Mouse (Mus musculus): Measurements from ENCODE around the gene Dgat2. TPM values are rescaled to one million over a fixed set of nuclear protein-coding genes. Genes with fewer than 3 reads are reported as not detected.
A peak's percentile ranks its signal among the peaks of the same experiment; 100 is the strongest.

The Dgat2 gene
- total RNA-seq (2021): 10 to 100 TPM; 32.9 to 69.4 TPM
- long read RNA-seq, experiment 1, transcript Dgat2-201 (8 exons, 2,262 nt): major isoform, 248 of 290 reads
- long read RNA-seq, experiment 1, partial matches to known transcripts: 36 of 290 reads
- long read RNA-seq, experiment 1, other reads (novel, unspliced or antisense): 6 of 290 reads
- long read RNA-seq, experiment 2, transcript Dgat2-201 (8 exons, 2,262 nt): major isoform, 384 of 441 reads
- long read RNA-seq, experiment 2, partial matches to known transcripts: 52 of 441 reads
- long read RNA-seq, experiment 2, other reads (novel, unspliced or antisense): 5 of 441 reads

DNA sequence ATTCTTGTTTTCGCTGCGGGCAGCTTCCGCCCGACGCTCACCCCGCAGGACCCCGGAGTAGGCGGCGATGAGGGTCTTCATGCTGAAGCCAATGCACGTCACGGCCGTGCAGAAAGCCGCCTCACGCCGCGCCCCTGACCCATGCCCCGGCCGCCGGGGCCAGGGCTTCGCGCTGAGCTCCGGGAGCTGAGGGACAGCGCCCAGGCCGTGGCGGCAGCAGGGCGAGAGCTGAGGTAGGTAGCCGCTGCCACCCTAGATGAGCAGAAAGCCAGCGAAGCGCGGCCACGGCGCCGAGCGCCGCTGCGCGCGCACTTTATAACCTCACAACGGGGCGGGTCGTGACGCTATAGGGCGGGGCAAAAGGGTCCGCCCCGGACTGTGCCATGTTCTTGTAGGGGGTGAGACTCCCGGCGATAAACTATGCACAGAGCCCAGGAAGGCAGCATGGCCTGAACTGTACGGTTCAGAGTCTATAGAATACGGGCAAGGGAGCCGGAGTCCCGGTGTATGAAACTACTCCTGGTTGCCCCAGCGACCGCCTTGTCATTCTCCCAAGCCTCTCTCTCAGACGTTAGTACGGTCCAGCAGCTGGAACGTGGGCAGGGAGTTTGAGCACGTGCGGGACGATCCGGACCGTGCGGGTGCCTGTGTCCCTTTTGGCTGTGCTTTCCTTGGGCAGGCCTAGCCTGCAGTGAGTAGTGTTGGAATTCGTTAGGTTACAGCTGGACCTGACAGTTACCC lies at the start of gene Dgat2:
Gene Dgat2 (minus strand): TSS at position 288 of the 741 bp plus-strand sequence.
- intact Hi-C loops (cut with DNase I): no loop called here
- DNase-seq: peak; percentile 94
- Histone ChIP-seq H3K27ac (peak within 1 kb of the TSS; percentile 94), H3K4me3 (peak within 1 kb of the TSS; percentile 96)
- TF ChIP-seq CTCF (IDR thresholded peaks at IDR 0.05): no peak

- no peak for DNase-seq
- intact Hi-C loops (cut with DNase I): no loop called here
- no peak for TF ChIP-seq CTCF (IDR thresholded peaks at IDR 0.05)
Measured at GRCm38 (mm10) chr7:99230061-99230747, 47.7 kb upstream of the Dgat2 start.

GRCm38 (mm10) chr7:99229411-99229810 lies 46.9 kb upstream of the Dgat2 start:
- intact Hi-C loops (cut with DNase I): loop anchor here (5.0 kb wide), 1 partner anchor 77 kb away; no protein-coding TSS in a partner anchor
- TF ChIP-seq CTCF (IDR thresholded peaks at IDR 0.05): peak; percentile 68
- no peak overlapping the region for H3K27ac ChIP-seq
- DNase-seq: peak; percentile 67
- no peak overlapping the region for H3K4me3 ChIP-seq

More at GRCm38 (mm10) chr7:99230061-99230747, 47.7 kb upstream of the Dgat2 start:
- no peak overlapping the region for H3K4me3 ChIP-seq
- no peak overlapping the region for H3K27ac ChIP-seq

DNA sequence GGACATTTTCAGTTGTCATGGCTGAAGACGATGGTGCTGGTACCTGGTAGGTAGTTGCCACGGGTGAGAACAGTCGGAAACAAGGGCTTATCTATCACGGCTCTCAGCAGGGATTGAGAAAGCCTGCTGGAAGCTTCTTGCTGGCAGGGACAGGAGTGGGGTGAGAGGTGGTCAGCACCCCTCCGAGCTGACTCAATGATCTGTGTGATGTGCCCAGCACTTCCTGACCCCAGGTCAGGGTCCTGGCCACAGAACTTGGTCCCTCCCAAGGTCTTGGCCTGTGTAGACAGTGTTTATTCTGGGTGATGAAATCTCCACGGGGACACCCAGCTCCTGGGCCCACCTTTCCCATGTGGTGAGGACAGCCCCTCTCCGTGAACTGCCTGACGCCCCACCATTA lies 46.3 kb upstream of the Dgat2 start:
- TF ChIP-seq CTCF (IDR thresholded peaks at IDR 0.05): no peak
- no peak for DNase-seq
- intact Hi-C loops (cut with DNase I): loop anchor here (5.0 kb wide), 1 partner anchor 77 kb away; no protein-coding TSS in a partner anchor
- H3K27ac ChIP-seq: no peak overlapping the region
- H3K4me3 ChIP-seq: no peak overlapping the region

DNA sequence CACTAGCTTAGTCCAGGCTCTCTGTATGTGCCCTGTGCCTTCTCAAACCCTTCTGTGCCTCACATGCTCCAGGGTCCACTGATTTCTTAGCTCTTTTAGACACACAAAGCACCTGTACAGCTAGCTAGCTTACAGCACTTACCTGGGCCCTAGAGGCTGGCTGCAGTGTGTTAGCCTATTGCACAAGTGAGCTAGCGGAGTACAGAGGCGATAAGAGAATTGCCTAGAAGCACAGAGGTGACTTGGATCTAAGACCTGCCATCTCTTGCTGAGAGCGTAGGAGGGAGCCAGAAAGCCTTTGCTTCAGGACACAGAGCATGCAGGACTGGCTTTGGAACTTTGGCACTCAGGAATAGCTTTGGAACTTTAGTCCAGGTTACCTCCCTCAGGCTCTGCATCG lies 44.7 kb upstream of the Dgat2 start:
- TF ChIP-seq CTCF (IDR thresholded peaks at IDR 0.05): no peak
- Histone ChIP-seq H3K4me3 (no peak overlapping the region), H3K27ac (no peak overlapping the region)
- intact Hi-C loops (cut with DNase I): loop anchor here (5.0 kb wide), 1 partner anchor 75 kb away; no protein-coding TSS in a partner anchor
- no peak for DNase-seq

GRCm38 (mm10) chr7:99226662-99227061 lies 44.1 kb upstream of the Dgat2 start:
- intact Hi-C loops (cut with DNase I): loop anchor here (5.0 kb wide), 1 partner anchor 74 kb away; no protein-coding TSS in a partner anchor

DNA sequence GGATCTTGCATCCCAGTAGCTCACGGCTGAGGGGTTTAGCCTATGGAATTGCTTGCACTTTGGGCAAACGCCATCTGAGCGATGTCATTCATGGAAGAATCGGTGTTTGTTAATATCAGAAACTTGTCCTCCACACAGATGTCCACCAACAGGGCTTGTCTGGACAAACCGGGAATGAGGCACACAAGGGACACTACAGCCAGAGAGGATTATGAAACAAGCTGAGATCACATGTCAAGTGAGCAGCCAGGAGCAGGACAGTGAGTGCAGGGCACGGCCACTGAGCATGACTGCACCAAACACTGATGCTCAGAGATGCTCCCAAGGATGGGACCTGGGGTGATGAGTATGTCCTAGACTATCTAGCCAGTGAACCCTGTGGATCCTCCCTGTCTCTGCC lies 42.9 kb upstream of the Dgat2 start:
- H3K27ac ChIP-seq: peak overlapping the region; percentile 38
- peak; percentile 58 for DNase-seq

More at GRCm38 (mm10) chr7:99226662-99227061, 44.1 kb upstream of the Dgat2 start:
- TF ChIP-seq CTCF (IDR thresholded peaks at IDR 0.05): no peak
- H3K4me3 ChIP-seq: no peak overlapping the region
- DNase-seq: no peak
- H3K27ac ChIP-seq: no peak overlapping the region

DNA sequence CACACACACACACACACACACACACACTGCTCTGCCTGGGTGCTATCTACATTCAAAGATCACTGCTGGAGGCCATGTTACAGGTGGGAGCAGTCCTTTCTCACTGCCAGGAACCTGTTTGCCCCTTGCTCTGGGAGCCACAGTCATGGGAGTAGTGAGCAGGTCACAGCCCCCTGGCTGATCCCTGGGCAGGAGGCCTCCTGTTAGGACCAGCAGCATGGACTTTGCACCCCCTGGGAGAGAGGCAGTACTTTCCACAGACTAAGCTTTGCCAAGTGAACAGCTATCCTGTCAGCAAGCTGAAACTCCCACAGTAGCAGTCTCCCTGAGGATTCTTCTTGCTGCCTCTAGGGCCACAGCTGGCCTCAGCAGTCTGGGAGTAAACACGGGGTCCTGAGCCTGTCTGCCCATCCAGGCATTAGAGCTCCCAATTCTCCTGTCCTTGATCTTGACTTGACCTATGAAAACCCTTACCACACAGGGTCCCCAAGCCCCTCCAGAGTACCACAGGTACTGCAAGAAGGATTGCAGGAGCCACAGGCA lies 42.2 kb upstream of the Dgat2 start:
- DNase-seq: no peak
- Histone ChIP-seq H3K27ac (peak overlapping the region; percentile 38), H3K4me3 (no peak overlapping the region)
- intact Hi-C loops (cut with DNase I): loop anchor here (5.0 kb wide), 1 partner anchor 72 kb away; no protein-coding TSS in a partner anchor
- no peak for TF ChIP-seq CTCF (IDR thresholded peaks at IDR 0.05)

More for the DNA sequence above, 42.9 kb upstream of the Dgat2 start:
- intact Hi-C loops (cut with DNase I): loop anchor here (5.0 kb wide), 1 partner anchor 73 kb away; no protein-coding TSS in a partner anchor
- no peak for TF ChIP-seq CTCF (IDR thresholded peaks at IDR 0.05)
- no peak overlapping the region for H3K4me3 ChIP-seq

- intact Hi-C loops (cut with DNase I): no loop called here
- TF ChIP-seq CTCF (IDR thresholded peaks at IDR 0.05): peak; percentile 40; the same call in 1 of the 2 replicates
- no peak for DNase-seq
- H3K27ac ChIP-seq: no peak overlapping the region
- H3K4me3 ChIP-seq: no peak overlapping the region
Measured at GRCm38 (mm10) chr7:99224225-99224624, 41.7 kb upstream of the Dgat2 start.

DNA sequence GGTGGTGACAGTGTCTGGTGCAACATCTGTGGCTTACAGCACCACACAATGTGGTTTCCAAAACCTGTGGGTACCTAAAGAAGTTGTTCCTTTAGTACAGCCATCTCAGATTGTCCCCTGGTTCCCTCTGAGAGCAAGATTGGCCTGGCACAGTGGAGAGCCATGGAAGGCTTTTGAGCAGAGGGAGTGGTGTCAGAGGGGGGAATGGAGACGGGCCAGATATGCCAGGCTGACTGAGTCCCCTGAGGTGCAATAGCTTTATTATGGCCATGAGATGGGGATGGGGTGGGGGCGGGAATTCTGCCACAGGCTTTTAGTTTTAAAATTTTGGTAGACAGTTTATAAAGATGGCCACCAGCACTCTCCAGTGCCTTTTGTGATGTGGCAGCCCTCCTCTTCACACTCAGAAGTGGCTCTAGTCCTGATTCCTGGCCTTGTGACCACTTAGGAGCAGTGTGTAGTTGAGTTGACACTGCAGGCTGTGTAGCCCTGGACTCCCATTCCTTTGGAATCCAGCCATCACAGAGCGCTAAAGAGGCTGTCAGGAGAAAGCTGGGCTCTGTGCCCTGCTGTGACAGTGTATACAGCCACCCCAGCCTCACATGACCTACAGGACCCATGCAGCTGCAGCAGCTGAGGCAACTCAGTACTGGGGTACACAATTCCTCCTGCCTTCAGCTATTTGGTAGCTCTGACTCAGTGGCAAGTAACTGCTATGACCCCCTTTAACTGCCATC lies 35.0 kb upstream of the Dgat2 start:
- peak; percentile 73 for DNase-seq
- no peak for TF ChIP-seq CTCF (IDR thresholded peaks at IDR 0.05)
- Histone ChIP-seq H3K27ac (peak overlapping the region; percentile 46; the same call in 1 of the 2 replicates), H3K4me3 (no peak overlapping the region)
- intact Hi-C loops (cut with DNase I): no loop called here

DNA sequence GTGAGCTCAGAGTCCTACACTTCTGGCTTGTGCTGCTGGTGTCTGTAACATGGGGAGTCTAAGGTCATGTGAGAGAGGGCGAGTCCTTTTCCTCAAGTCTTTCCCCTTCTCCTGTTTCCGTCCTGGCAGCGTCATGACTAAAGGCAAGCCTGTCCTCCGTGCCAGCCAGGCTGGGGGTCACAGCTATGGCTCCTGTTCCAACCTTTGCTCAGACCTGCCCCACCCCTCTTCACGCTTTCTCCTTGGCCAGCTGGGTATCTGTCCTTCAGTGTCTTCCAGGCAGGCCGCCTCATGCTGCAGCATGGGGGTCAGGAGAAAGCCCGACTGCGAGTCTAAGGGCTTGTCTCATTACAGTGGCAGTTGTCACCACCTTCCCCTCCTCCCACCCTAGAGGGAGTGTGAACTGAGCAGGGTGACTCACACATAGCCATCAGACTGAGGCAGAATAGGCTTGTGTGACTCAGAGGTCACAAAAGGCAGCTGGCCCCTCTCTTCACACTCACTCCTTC lies 32.9 kb upstream of the Dgat2 start:
- DNase-seq: peak; percentile 75
- TF ChIP-seq CTCF (IDR thresholded peaks at IDR 0.05): no peak
- intact Hi-C loops (cut with DNase I): no loop called here
- H3K27ac ChIP-seq: peak overlapping the region; percentile 80
- H3K4me3 ChIP-seq: peak overlapping the region; percentile 7; the same call in 1 of the 2 replicates

All from gastrocnemius, adult 2 months (tissue).